Mouse (Mus musculus) ES-Bruce4 (cell line): ENCODE data around the gene Dennd2a. TPM values are rescaled to one million over a fixed set of nuclear protein-coding genes. Genes with fewer than 3 reads are reported as not detected.

Experiments
- H3K27ac ChIP-seq: 2 replicates; pipeline ENCODE4 v1.5.1; 2012; ENCODE audit warnings: low read length, inconsistent platforms; ENCODE audit not compliant: insufficient read depth
- H3K27me3 ChIP-seq: 2 replicates; pipeline ENCODE4 v1.6.1; 2012; ENCODE audit warnings: mild to moderate bottlenecking, low read length, inconsistent platforms; ENCODE audit not compliant: control insufficient read depth, poor library complexity, insufficient read depth, severe bottlenecking
- H3K36me3 ChIP-seq: 2 replicates; pipeline ENCODE4 v1.6.1; 2012; ENCODE audit warnings: inconsistent platforms, mild to moderate bottlenecking, low read length, moderate library complexity; ENCODE audit not compliant: control insufficient read depth, poor library complexity, insufficient read depth, severe bottlenecking
- H3K4me1 ChIP-seq: one replicate; pipeline ENCODE4 v1.8.1; 2011; ENCODE audit warnings: low read length; ENCODE audit not compliant: control insufficient read depth, insufficient read depth
- H3K4me3 ChIP-seq: 2 replicates; pipeline ENCODE4 v1.5.1; 2011; ENCODE audit warnings: low read depth, mild to moderate bottlenecking, low read length
- H3K9ac ChIP-seq: 2 replicates; pipeline ENCODE4 v1.6.1; 2012; ENCODE audit warnings: low read depth, mild to moderate bottlenecking, inconsistent platforms; ENCODE audit not compliant: poor library complexity, severe bottlenecking
- H3K9me3 ChIP-seq: replicated peaks from 2 replicates; pipeline ENCODE4 v1.6.1; 2012; ENCODE audit warnings: mild to moderate bottlenecking, low read length, inconsistent platforms; ENCODE audit not compliant: control insufficient read depth, poor library complexity, insufficient read depth, severe bottlenecking
- CTCF ChIP-seq: IDR thresholded peaks from one replicate; pipeline ENCODE4 v1.8.1; 2011; ENCODE audit warnings: low read depth, low read length
- EP300 ChIP-seq: IDR thresholded peaks from 2 replicates; pipeline ENCODE4 v1.6.1; 2011; ENCODE audit warnings: low read depth, low read length; ENCODE audit not compliant: insufficient read depth
- POLR2A ChIP-seq: IDR thresholded peaks from one replicate; pipeline ENCODE4 v1.8.1; 2011; ENCODE audit warnings: low read length; ENCODE audit not compliant: insufficient read depth
- polyA plus RNA-seq: library from polyadenylated mRNA; stranded (reverse); fragments of >200 nt; gene quantifications from 2 replicates; pipeline ENCODE4 v1.2.4, GENCODE M21; 2011; ENCODE audit warnings: low read depth; ENCODE audit not compliant: missing spikeins, insufficient read depth, insufficient read length

Gene Dennd2a
- polyA plus RNA-seq, 1 experiment, result 29.8 TPM

- Histone ChIP-seq H3K4me3 (no peak overlapping the region), H3K9ac (no peak overlapping the region), H3K9me3 (no peaks in the 10 kb centered on the region), H3K27ac (no peak overlapping the region), H3K36me3 (no peaks in the 10 kb centered on the region), H3K4me1 (peaks cover 7% of the 10 kb centered on the region), H3K27me3 (no peaks in the 10 kb centered on the region)
- TF ChIP-seq POLR2A (no peak), CTCF (no peak), EP300 (no peak)
Observed at GRCm38 (mm10) chr6:39534944-39535343, 22.7 kb downstream of the Dennd2a start.

- TF ChIP-seq CTCF (no peak), POLR2A (no peak), EP300 (no peak)
- no peak overlapping the region for H3K9ac ChIP-seq
- no peak overlapping the region for H3K27ac ChIP-seq
Observed at GRCm38 (mm10) chr6:39528671-39529535, 28.8 kb downstream of the Dennd2a start.

GRCm38 (mm10) chr6:39527811-39528210 lies 29.9 kb downstream of the Dennd2a start:
- H3K9me3 ChIP-seq, result no peaks in the 10 kb centered on the region
- peaks cover 2% of the 10 kb centered on the region for H3K4me1 ChIP-seq
- no peak overlapping the region for H3K27ac ChIP-seq
- no peaks in the 10 kb centered on the region for H3K36me3 ChIP-seq
- no peak overlapping the region for H3K9ac ChIP-seq
- H3K27me3 ChIP-seq, result no peaks in the 10 kb centered on the region
- TF ChIP-seq POLR2A (no peak), EP300 (no peak), CTCF (no peak)
- H3K4me3 ChIP-seq, result no peak overlapping the region

More at GRCm38 (mm10) chr6:39528671-39529535, 28.8 kb downstream of the Dennd2a start:
- Histone ChIP-seq H3K9me3 (no peaks in the 10 kb centered on the region), H3K4me3 (no peak overlapping the region), H3K4me1 (peaks cover 2% of the 10 kb centered on the region), H3K27me3 (no peaks in the 10 kb centered on the region), H3K36me3 (no peaks in the 10 kb centered on the region)

GRCm38 (mm10) chr6:39527337-39527784 lies 30.3 kb downstream of the Dennd2a start:
- Histone ChIP-seq H3K27me3 (no peaks in the 10 kb centered on the region), H3K4me1 (peaks cover 2% of the 10 kb centered on the region), H3K27ac (no peak overlapping the region), H3K36me3 (no peaks in the 10 kb centered on the region), H3K4me3 (peak overlapping the region; percentile 5; the same call in 1 of the 2 replicates), H3K9me3 (no peaks in the 10 kb centered on the region), H3K9ac (no peak overlapping the region)
- TF ChIP-seq EP300 (no peak), CTCF (no peak), POLR2A (no peak)

GRCm38 (mm10) chr6:39526797-39527196 lies 30.9 kb downstream of the Dennd2a start:
- H3K4me1 ChIP-seq, result peaks cover 2% of the 10 kb centered on the region
- H3K9me3 ChIP-seq, result no peaks in the 10 kb centered on the region
- no peak overlapping the region for H3K27ac ChIP-seq
- TF ChIP-seq CTCF (no peak), EP300 (no peak), POLR2A (no peak)
- no peaks in the 10 kb centered on the region for H3K27me3 ChIP-seq
- no peak overlapping the region for H3K9ac ChIP-seq
- no peaks in the 10 kb centered on the region for H3K36me3 ChIP-seq
- no peak overlapping the region for H3K4me3 ChIP-seq

GRCm38 (mm10) chr6:39523161-39523560 lies 34.5 kb downstream of the Dennd2a start:
- Histone ChIP-seq H3K9me3 (peaks cover 9% of the 10 kb centered on the region; the same call in 1 of the 2 replicates), H3K27ac (no peak overlapping the region), H3K27me3 (no peaks in the 10 kb centered on the region), H3K4me1 (no peaks in the 10 kb centered on the region), H3K4me3 (no peak overlapping the region), H3K9ac (no peak overlapping the region), H3K36me3 (0 out of 2 replicates have a peak, but pooled peaks cover 2% of the 10 kb centered on the region)
- TF ChIP-seq EP300 (no peak), CTCF (no peak), POLR2A (no peak)
